Mouse (Mus musculus) neural tube, embryonic 10.5 days (tissue): ENCODE measurements around the gene Frmd5.
A peak's percentile ranks its signal among the peaks of the same experiment; 100 is the strongest.
"Not testable (repeated sequence)": the region's sequence is repeated elsewhere in the genome, so short reads cannot be mapped to it uniquely, and the experiment has no call there.

ENCODE experiments used
- DNase-seq: peaks from one replicate; pipeline ENCODE4 v3.0.0-alpha.2; 2017; ENCODE audit warnings: low spot score; ENCODE audit errors: extremely low spot score

The Frmd5 gene

DNA sequence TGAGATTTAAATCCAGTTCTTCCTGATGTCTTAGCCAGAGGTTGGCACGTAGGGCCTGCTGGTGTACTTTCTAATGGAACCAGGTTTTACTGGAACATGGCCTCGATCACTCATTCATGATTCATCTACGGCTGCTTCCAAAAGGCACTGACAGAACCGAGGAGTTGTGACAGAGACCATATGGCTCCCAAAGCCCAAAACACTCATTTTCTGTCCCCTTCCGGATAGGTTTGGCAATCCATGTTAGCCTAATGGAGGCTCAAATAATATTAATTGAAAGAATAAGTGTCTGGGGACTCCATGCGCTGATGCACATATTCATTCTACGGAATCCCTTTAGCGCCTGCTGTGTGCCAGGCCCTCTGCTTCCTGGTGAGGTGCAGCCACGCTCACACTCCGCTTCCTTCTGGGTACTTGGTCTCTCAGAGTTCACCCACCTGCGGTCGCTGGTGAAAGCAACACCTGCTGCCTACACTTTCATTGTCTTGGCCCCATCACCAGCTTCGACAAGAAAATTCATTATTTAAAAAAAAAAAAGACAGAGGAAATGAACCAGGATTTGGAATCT is 224.0 kb downstream of the Frmd5 start:
- DNase-seq, result no peak

GRCm38 (mm10) chr2:121575741-121576201 is 231.1 kb downstream of the Frmd5 start:
- DNase-seq, result no peak

- no peak for DNase-seq
Observed at GRCm38 (mm10) chr2:121574066-121574630, 232.7 kb downstream of the Frmd5 start.

DNA sequence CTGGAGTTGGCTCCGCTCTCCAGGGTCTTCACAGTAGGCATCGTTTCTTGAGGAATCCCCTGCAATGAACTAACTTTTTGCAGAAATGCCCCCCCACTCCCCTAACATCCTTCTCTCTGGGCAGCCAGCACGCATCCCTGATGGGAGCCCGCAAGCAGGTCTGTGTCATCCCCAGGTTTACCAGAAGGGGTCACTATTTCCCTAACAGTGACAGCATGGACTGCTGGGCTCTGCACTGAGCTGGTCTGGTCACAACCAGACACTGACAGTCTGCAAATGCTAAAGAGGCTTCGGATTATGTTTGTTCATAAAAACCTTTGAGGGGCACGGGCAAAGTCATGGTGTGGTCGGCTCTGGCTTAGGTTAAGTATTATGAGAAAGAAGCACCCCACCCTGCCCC is 235.1 kb downstream of the Frmd5 start:
- peak; percentile 83 for DNase-seq

GRCm38 (mm10) chr2:121570999-121571655 is 235.8 kb downstream of the Frmd5 start:
- no peak for DNase-seq

DNA sequence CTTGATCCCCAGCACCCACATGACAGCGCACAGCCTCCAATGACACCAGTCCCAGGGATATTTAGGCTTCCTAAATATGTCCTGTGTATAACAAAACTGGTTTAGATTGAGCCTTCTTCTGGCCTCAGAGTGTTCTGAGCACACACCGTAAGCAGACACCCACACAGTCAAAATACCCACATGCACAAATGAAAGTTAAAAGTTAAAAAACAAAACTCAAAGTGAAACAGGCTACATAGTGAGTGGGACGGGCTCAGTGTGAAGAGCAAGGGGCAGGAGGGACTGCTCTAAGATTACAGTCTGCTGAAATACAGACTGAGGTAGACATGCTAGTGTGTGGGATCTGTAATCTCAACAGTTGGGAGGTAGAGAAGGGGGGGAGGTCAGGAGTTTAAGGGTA is 236.8 kb downstream of the Frmd5 start:
- DNase-seq, result no peak

- no peak for DNase-seq
Observed at GRCm38 (mm10) chr2:121565911-121566310, 241.0 kb downstream of the Frmd5 start.

DNA sequence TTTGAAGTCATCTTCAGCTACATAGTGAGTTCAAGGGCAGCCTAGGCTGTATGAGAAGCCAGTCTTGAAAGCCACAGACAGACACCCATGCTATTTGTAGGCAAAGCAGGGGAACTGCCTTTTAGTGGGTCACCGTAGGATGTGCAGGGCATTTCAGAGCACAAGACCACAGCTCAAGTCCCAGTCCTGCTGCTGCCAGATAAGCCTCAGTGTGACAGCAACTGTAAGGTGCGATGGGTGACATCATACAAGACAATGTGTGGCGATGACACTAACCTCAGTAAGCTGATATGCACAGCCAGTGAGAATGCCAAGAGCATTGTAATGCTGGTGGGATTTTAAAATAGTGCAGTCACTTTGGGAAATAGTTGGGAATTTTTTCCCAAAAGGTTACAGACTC is 243.8 kb downstream of the Frmd5 start:
- no peak for DNase-seq

DNA sequence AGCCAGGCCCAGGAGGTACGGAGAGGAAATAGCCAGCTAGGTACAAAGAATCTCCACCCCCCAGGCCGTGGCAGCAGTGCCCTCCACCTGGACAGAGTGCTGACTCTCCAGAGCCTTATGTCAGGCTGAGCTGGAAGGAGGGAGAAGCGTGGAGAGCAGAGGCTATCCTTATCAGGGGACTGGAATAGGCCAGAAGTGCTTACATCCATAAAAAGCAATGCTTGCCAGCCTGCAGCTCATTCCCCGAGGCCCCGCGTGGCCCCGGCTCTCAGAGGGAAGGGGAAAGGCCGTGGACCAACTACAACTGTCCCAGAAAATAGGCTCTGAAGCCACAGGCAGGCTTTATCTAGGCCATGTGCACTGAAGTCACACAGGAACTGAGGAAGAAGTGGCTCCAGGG is 255.6 kb downstream of the Frmd5 start:
- DNase-seq, result no peak

- no peak for DNase-seq
Observed at GRCm38 (mm10) chr2:121549630-121550029, 257.3 kb downstream of the Frmd5 start.

GRCm38 (mm10) chr2:121544829-121545228 is 262.1 kb downstream of the Frmd5 start:
- no peak for DNase-seq

DNA sequence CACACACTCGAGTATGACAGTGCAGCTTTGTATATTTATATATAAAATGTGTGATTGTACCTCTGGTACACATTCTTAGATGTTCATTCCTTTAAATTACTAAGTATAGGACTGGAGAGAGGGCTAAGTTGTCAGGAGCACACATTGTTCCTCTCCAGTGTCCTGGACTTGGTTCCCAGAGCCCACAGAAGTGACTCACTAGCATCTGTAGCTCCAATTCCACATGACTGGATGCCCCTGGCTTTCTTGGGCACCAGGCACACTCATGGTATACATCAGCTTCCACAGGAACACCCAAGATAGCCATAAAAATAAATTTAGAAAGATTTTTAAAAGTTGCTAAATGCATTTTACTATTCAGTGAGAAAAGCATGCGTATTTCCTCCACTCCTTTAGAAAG is 281.8 kb downstream of the Frmd5 start:
- DNase-seq, result no peak

GRCm38 (mm10) chr2:121522830-121523229 is 284.1 kb downstream of the Frmd5 start:
- not testable (repeated sequence) for DNase-seq

- DNase-seq, result no peak
Observed at GRCm38 (mm10) chr2:121522006-121522405, 284.9 kb downstream of the Frmd5 start.

DNA sequence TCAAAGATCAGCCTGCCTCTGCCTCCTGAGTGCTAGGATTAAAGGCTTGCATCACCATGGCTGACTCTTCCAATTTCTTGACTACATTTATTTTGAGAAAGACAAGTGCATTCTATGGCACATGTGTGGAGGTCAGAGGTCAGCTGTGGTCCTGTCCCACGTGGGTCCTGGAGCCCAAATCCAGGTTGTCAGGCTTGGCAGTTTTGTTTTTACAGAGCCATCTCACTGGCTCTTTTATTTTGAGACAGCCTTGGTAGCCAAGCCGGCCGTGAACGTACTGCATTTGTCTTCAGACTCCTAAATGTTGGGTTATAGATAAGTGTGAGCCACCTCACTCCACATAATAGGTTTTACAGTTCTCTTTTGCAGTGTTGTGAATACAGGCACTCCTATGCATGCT is 288.2 kb downstream of the Frmd5 start:
- DNase-seq, result not testable (repeated sequence)

DNA sequence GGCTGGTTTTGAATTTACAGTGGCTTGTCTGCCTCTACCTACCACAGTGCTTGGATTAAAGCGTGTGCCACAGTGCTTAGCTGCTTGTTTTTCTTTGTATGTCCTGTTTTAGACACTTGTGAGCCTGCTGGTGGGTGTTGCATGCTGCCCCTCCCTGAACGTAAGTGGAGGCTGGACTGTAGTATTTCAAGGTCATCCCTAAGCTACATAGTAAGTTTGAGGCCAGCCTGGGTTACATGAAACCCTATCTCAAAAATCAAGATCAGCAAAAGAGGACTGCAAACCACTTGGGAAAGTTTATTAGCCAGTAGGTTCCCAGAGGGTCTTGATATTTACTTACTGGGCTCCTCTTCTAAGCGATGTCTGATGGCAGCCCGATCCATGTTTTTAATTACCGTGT is 288.8 kb downstream of the Frmd5 start:
- no peak for DNase-seq

DNA sequence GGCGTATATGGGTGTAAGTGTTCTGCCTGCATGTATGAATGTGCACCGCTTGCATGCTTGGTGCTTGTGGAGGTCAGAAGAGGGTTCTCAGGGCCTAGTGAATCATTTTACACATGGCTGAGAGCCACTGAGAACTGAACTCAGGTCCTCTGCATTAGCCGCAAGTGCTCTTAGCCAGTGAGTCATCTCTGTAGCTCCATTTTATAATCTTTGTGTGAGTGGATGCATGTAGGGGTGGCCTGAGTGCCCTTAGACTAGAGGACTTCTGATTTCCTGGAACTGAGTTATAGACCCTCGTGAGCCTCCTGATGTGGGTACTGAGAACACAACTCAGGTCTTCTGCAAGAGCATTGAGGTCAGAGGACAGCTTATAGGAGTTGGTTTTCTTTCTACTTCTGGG is 292.7 kb downstream of the Frmd5 start:
- DNase-seq, result no peak

GRCm38 (mm10) chr2:121512991-121513765 is 293.7 kb downstream of the Frmd5 start:
- not testable (repeated sequence) for DNase-seq

DNA sequence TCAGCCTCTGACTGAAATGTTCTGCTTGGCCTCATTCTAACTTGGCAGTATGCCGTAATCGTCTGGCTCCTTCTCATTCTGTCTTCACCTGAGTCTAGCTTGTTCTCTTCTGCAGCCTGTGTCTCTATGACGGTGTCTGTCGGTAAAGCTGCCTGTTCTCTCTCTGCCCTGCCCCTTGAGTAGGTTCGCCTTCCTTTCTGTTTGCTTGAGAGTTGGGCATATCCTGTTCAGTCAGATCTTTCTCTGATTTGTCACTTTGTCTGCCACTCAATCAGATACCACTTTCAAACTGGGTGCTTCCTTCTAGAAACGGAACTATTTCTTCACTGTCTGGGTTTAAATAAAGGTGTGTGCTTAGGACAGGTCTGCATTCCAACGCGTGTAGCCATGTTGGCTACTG is 295.5 kb downstream of the Frmd5 start:
- no peak for DNase-seq

DNA sequence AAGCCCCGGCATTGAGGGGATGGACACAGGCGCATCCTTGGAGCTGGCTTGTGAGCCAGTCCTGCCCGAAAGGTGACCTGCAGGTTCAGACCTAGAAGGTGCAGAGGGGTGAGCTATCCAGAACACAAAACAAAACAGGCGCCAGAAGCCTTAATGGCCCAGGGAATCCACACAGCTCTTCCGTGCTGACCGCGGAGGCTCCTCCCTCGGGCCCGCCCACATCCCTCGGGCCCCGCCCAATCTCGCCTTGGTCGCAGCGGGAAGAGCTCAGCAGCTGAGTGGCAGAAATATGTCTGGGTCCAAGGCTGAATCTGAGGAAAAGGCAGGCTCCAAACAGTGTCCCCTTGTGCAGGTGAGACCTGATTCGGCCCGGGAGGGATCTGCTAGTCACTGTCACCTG is 297.3 kb downstream of the Frmd5 start:
- DNase-seq, result peak; percentile 41

DNA sequence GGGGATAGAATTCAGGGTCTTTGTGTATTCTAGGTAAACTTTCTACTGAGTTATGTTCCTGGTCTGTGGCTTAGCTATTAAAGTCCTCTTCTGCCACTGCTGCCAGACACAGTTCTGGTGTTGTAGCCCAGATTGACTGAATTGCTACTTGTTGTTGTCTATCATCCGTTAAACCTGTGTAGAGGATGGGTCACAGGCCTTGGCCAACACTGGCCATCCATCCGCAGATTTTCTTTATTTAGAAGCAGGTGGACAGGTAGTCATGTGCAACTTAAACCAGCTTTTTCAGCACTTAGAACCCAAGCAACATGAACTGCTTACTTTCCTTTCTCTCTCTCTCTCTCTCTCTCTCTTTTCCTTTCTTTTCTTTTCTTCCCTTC is 298.9 kb downstream of the Frmd5 start:
- DNase-seq, result no peak
